Mouse (Mus musculus) mouse embryonic stem cell (cell line): Measurements from ENCODE around the gene Dicer1.

Experiments used
- in situ Hi-C, 2 experiments: fragments of 300-500 bp; cut with MboI; formaldehyde crosslinking; loops; 1 replicate in 1 of 2; 3 replicates in 1 of 2; pipeline ENCODE4 v1.14.3; 2019 to 2020; ENCODE audit warnings: low sequenced_read_pairs in 2 of 2, low pct_unique_long_range_greater_than_20kb in 1 of 2, mixed read lengths in 1 of 2; ENCODE audit not compliant: unreplicated experiment in 1 of 2

Dicer1 gene

GRCm38 (mm10) chr12:104642337-104642736 is 109.4 kb downstream of the Dicer1 start:
- in situ Hi-C loops, result no loop called here

GRCm38 (mm10) chr12:104640934-104641333 is 110.8 kb downstream of the Dicer1 start:
- in situ Hi-C loops, result no loop called here

GRCm38 (mm10) chr12:104638156-104638555 is 113.6 kb downstream of the Dicer1 start:
- in situ Hi-C loops, result no loop called here
